Mouse (Mus musculus) liver, embryonic 15.5 days (tissue): ENCODE data around the gene Igfbp3. TPM values are rescaled to one million over a fixed set of nuclear protein-coding genes. Genes with fewer than 3 reads are reported as not detected.
A peak's percentile ranks its signal among the peaks of the same experiment; 100 is the strongest.

Experiments used
- ATAC-seq: fragments of 200-750 bp; cut with Nextera tagmentation; 2 replicates; pipeline ENCODE4 v1.8.0; 2017; ENCODE audit warnings: moderate number of reproducible peaks, mild to moderate bottlenecking, moderate library complexity; ENCODE audit not compliant: insufficient read depth
- H3K27ac ChIP-seq: fragments of 300-500 bp; sonication (generic); replicated peaks from 2 replicates; pipeline ENCODE4 v1.5.1; 2015; ENCODE audit warnings: mild to moderate bottlenecking, inconsistent platforms
- H3K27me3 ChIP-seq: fragments of 300-500 bp; sonication (generic); 2 replicates; pipeline ENCODE4 v1.6.1; 2015; ENCODE audit warnings: mild to moderate bottlenecking, inconsistent platforms
- H3K36me3 ChIP-seq: fragments of 300-500 bp; sonication (generic); replicated peaks from 2 replicates; pipeline ENCODE4 v1.6.1; 2015; ENCODE audit warnings: moderate library complexity, mild to moderate bottlenecking, inconsistent platforms
- H3K4me1 ChIP-seq: fragments of 300-500 bp; sonication (generic); replicated peaks from 2 replicates; pipeline ENCODE4 v1.6.1; 2015; ENCODE audit warnings: inconsistent platforms
- H3K4me2 ChIP-seq: fragments of 300-500 bp; sonication (generic); 2 replicates; pipeline ENCODE4 v1.6.1; 2015; ENCODE audit warnings: moderate library complexity, mild to moderate bottlenecking, inconsistent platforms
- H3K4me3 ChIP-seq: fragments of 300-500 bp; sonication (generic); replicated peaks from 2 replicates; pipeline ENCODE4 v1.5.1; 2015; ENCODE audit warnings: mild to moderate bottlenecking, inconsistent platforms
- H3K9ac ChIP-seq: fragments of 300-500 bp; sonication (generic); 2 replicates; pipeline ENCODE4 v1.6.1; 2015; ENCODE audit warnings: moderate library complexity, mild to moderate bottlenecking, inconsistent platforms
- H3K9me3 ChIP-seq: fragments of 300-500 bp; sonication (generic); replicated peaks from 2 replicates; pipeline ENCODE4 v1.6.1; 2016; ENCODE audit warnings: inconsistent platforms
- WGBS: fragments of 180-500 bp; shearing (Covaris S2); methylation state at CpG from one replicate; pipeline ENCODE4 v1.1.7; 2015; ENCODE audit warnings: mixed read lengths; ENCODE audit not compliant: insufficient replicate concordance; 5-methylcytosine and 5-hydroxymethylcytosine counted together
- polyA plus RNA-seq: library from polyadenylated mRNA; unstranded; fragments of >200 nt; fragmentation: Nextera tagmentation; extraction: Ambion mirVana; gene quantifications from 2 replicates; pipeline ENCODE4 v1.2.1, GENCODE M21; 2015

Gene Igfbp3
- polyA plus RNA-seq, 1 experiment from 2014 or later = 18.9 TPM

DNA sequence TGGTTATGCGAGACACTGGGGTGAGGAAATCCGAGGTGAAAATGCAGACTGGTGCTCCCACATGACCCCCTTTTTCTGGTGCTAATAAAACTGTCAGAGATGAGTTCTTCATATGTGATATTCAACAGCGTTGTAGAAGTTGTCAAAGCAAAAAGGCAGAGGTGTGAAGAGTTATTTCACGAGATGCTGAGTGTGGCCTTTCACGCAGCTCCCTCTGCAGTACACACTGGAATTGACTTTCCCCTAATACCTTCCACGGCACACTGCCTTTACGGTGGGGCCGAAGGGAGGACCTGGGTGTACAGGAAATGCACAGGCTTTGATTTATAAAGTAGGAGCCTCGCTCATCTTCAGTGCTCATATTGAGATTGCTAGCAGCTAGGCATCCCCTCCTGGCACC, 20.6 kb downstream of the Igfbp3 start:
- no peak overlapping the region for H3K9ac ChIP-seq
- H3K36me3 ChIP-seq = no peaks in the 10 kb centered on the region
- no peak for ATAC-seq
- H3K4me2 ChIP-seq = no peak overlapping the region
- no peak overlapping the region for H3K4me3 ChIP-seq
- no peaks in the 10 kb centered on the region for H3K9me3 ChIP-seq
- 52% methylated on average over 9 of the region's 9 CpGs for WGBS
- no peaks in the 10 kb centered on the region for H3K27me3 ChIP-seq
- H3K27ac ChIP-seq = peak overlapping the region; percentile 59; the same call in 1 of the 2 replicates
- H3K4me1 ChIP-seq = peaks cover 2% of the 10 kb centered on the region

DNA sequence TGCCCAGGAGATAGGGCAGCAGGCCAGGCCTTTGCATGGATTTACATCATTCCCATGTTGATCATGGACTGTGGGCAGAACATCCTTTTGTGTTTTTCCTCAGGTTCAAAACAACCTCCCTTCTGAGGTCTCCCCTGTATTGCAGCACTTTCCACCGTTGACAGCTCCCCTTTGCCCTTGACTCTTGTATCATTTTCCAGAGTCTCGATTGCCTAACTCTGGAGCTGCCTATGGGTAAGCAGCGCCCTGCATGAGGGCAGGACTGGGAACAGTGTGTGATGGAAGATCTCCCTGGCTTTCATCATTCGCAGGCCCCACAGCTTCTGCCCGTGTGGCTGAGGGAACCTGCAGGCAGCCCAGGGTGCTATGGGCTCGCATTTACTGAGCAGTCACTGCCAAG, 21.0 kb downstream of the Igfbp3 start:
- Histone ChIP-seq H3K27ac (peak overlapping the region; percentile 59; the same call in 1 of the 2 replicates), H3K36me3 (no peaks in the 10 kb centered on the region), H3K4me3 (no peak overlapping the region), H3K4me1 (peaks cover 2% of the 10 kb centered on the region), H3K27me3 (no peaks in the 10 kb centered on the region), H3K4me2 (no peak overlapping the region), H3K9ac (no peak overlapping the region), H3K9me3 (no peaks in the 10 kb centered on the region)
- ATAC-seq = peak; percentile 64
- 34% methylated on average over 6 of the region's 6 CpGs for WGBS

DNA sequence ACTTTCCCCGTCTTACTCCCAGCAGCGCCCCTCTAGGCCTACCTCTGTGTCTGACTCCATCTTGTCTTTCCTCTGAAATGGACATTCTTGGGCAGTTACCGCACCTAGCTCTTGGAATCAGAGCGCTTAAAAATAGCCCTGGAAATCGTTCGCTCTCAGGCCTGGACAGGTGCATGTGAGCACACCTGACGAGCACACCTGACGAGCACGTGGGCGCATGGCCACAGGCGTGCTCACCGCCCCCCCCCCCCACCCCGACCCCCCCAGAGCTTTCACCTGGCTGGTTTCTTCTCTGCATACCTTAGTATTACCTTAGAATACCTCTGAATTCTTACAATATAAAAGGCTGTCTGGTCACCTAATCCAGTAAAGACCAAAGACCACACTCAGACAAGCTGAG, 25.3 kb downstream of the Igfbp3 start, which contains the start of gene Gm11985:
Gm11985 (minus strand) TSS at position 101 of the 400 bp plus-strand sequence.
- no peaks in the 10 kb centered on the region for H3K9me3 ChIP-seq
- H3K4me2 ChIP-seq = no peak within 1 kb of the TSS
- H3K4me1 ChIP-seq = peaks cover 2% of the 10 kb centered on the region; the same call in 1 of the 2 replicates
- no peak within 1 kb of the TSS for H3K4me3 ChIP-seq
- no peaks in the 10 kb centered on the region for H3K27me3 ChIP-seq
- H3K9ac ChIP-seq = no peak within 1 kb of the TSS
- 72% methylated on average over 13 of the region's 13 CpGs for WGBS
- ATAC-seq = no peak
- H3K36me3 ChIP-seq = no peaks in the 10 kb centered on the region
- H3K27ac ChIP-seq = no peak within 1 kb of the TSS

DNA sequence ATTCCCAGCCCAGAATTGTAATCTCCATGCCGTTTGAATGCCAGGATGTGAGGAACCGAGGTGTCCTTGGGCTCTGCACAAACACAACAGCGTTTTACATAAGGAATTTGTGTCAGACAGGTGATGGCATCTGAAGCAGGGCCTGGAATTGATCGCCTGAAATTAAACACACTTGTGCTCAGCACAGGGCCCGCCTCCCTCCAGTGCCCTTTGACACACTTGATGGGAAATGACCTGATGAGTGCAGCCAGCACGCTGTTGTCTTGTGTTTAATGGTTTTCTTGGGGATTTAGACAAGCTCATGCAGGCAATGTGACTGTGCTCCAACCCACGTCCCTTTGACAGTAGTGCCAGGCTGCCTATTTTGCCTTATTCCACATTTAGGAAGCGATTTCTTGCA, 26.3 kb downstream of the Igfbp3 start:
- no peak for ATAC-seq
- no peak overlapping the region for H3K4me2 ChIP-seq
- no peak overlapping the region for H3K4me3 ChIP-seq
- no peak overlapping the region for H3K27ac ChIP-seq
- H3K36me3 ChIP-seq = no peaks in the 10 kb centered on the region
- H3K4me1 ChIP-seq = no peaks in the 10 kb centered on the region; the same call in 1 of the 2 replicates
- H3K9me3 ChIP-seq = no peaks in the 10 kb centered on the region
- no peak overlapping the region for H3K9ac ChIP-seq
- 39% methylated on average over 8 of the region's 8 CpGs for WGBS
- no peaks in the 10 kb centered on the region for H3K27me3 ChIP-seq

DNA sequence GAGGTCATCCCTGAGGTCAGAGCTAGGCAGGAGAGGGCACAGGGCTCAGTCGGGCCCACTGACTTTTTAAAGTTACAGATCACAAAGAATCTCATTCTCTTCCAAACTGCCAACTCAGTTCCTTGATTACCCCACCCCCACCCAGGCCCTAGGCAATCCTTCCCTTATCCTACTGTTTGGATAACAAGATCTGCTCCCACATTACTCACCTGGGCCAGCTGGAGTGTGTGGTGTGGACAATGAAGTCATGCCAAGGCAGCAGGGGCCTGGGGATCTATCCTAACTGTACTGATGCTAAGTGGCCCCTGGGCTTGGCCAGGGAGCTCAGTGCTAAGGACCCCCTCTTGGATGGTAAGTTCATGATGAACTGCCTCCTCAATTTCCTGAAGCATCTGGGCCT, 29.3 kb downstream of the Igfbp3 start:
- Histone ChIP-seq H3K9me3 (no peaks in the 10 kb centered on the region), H3K36me3 (no peaks in the 10 kb centered on the region), H3K4me2 (no peak overlapping the region), H3K27me3 (no peaks in the 10 kb centered on the region), H3K4me3 (no peak overlapping the region), H3K9ac (no peak overlapping the region), H3K4me1 (no peaks in the 10 kb centered on the region), H3K27ac (no peak overlapping the region)
- 32% methylated on average over 1 of the region's 1 CpGs for WGBS
- ATAC-seq = no peak

DNA sequence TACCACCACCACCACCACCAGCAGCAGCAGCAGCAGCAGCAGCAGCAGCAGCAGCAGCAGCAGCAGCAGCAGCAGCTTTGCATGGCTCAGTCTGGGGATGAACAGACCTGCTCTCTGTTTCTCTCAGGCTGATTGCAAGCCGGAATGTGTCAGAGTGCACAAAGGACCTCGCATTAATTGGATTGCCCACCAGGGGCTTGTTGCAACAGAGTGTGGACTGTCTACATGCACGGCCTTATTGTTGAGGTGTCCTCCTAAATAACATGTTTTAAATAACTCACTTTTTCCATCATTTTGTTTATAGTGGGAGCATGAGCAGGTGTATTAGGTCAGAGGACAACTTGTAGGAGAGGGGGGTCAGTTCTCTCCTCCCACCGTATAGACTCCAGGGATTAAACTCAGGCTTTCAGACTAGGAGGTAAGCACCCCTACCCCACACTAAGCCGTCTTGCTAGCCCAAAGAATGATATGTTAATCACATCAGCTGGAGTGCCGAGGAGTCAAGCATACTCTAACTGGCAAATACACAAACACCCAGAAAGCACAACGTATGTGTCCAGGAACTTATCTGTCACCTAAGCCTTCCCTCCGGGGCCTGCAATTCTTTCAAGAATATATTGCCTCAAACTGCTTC, 31.2 kb downstream of the Igfbp3 start:
- 56% methylated on average over 8 of the region's 8 CpGs for WGBS

DNA sequence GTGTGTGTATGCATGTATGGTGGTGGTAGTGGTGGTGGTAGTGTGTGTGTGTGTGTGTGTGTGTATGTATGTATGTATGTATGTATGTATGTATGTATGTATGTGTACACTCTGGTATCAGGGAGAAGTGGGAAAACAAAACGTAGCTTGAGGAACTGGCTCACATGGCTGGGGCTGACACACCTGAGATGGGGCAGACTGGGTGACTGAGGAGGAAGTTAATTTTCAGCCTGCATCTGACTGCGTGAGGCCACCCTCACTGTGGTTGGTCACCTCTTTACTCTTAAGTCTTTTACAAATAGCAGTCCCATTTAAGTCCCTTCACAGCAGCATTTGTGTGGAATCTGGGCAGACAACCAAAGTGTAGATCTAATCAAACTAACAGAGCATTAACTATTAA, 34.4 kb downstream of the Igfbp3 start:
- no peaks in the 10 kb centered on the region for H3K36me3 ChIP-seq
- no peak overlapping the region for H3K27ac ChIP-seq
- H3K27me3 ChIP-seq = no peaks in the 10 kb centered on the region
- H3K4me2 ChIP-seq = no peak overlapping the region
- no peak overlapping the region for H3K9ac ChIP-seq
- 46% methylated on average over 2 of the region's 2 CpGs for WGBS
- no peaks in the 10 kb centered on the region for H3K4me1 ChIP-seq
- H3K4me3 ChIP-seq = no peak overlapping the region
- no peaks in the 10 kb centered on the region for H3K9me3 ChIP-seq
- no peak for ATAC-seq

More for the DNA sequence above, 31.2 kb downstream of the Igfbp3 start:
- Histone ChIP-seq H3K27me3 (no peaks in the 10 kb centered on the region), H3K4me2 (no peak overlapping the region), H3K36me3 (no peaks in the 10 kb centered on the region), H3K27ac (no peak overlapping the region), H3K9ac (no peak overlapping the region), H3K4me1 (no peaks in the 10 kb centered on the region), H3K9me3 (no peaks in the 10 kb centered on the region), H3K4me3 (no peak overlapping the region)
- no peak for ATAC-seq

DNA sequence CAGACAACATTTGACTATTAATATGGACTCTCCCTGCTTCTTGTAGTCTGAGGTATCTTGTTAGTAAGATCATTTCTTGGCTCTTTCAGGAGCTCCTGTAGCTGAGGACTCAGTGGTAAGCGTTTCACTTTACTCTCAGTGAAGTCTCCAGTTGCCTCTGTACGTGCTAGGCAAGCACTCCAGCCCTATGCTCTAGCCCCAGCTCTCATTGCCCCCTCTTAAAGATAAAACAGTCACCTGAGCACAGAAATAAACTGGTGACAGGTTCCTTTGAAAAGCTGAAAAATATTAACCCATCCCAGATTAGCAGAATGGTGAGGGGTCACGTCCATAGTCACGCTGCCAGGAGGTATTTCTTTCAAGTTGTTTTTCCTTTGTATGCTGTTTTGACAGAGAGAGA, 35.0 kb downstream of the Igfbp3 start:
- H3K9ac ChIP-seq = no peak overlapping the region
- no peak for ATAC-seq
- H3K27ac ChIP-seq = no peak overlapping the region
- H3K27me3 ChIP-seq = no peaks in the 10 kb centered on the region
- H3K4me3 ChIP-seq = no peak overlapping the region
- no peak overlapping the region for H3K4me2 ChIP-seq
- WGBS = 49% methylated on average over 4 of the region's 4 CpGs
- H3K9me3 ChIP-seq = no peaks in the 10 kb centered on the region
- H3K4me1 ChIP-seq = no peaks in the 10 kb centered on the region
- no peaks in the 10 kb centered on the region for H3K36me3 ChIP-seq

DNA sequence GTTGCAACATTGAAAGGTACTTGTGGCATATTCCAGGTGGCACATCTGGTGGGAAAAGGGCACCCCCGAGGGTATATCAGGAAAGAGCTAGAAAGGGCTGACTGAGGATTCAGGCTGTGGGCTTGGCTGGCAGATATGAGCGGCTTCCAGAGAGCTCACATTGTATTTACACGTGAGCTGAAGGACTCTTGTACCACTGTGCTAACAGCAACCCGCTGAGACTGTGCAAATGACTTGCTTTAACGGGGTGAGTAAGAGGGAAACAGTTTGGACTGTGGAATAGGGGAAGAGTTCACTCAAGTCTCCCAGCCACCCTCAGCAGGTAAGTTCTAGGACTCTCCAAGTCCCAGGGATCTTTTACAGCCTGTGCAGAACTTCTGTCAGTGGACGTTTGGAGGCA, 40.1 kb downstream of the Igfbp3 start:
- no peak for ATAC-seq
- Histone ChIP-seq H3K4me1 (no peaks in the 10 kb centered on the region), H3K36me3 (no peaks in the 10 kb centered on the region), H3K4me3 (no peak overlapping the region), H3K4me2 (no peak overlapping the region), H3K9me3 (no peaks in the 10 kb centered on the region), H3K27me3 (no peaks in the 10 kb centered on the region), H3K9ac (no peak overlapping the region), H3K27ac (no peak overlapping the region)
- WGBS = 51% methylated on average over 6 of the region's 6 CpGs

DNA sequence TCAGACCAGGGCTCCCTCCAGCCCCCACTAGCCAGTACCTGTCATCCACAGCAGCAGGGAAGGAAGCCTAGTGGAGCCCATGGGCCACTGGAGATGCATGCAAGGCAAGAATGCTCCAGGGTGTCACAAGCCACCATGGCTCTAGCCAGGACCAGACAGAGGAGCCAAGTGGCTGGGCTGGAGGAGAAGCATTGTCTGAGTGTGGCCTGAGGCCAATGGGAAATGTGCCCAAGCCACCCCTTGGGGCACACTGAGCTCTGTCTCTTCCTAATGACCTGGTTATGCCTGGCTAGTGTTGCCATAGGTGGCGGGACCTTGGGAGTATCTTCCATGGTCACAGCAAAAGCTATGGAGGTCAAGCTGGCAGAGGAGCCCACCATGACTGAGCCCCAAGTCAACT, 44.1 kb downstream of the Igfbp3 start:
- 64% methylated on average over 1 of the region's 1 CpGs for WGBS
- no peak overlapping the region for H3K4me2 ChIP-seq
- ATAC-seq = no peak

DNA sequence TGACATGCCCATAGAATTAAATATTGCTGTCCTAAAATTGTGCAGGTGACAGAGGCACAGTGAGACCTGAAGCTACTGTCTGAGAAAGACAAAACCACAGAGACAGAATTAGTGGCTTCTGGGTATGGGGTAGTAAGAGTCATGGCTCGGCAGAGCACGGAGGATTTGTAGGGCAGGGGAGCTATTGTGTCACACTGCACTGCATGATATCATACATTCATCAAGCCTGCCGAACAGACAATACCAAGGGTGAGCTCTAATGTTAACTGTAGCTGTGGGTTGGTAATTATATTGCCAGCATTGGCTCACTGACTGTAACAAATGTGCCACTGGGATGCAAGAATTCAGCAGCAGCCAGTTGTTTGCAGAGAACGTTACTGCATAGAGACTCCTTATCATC, 49.3 kb downstream of the Igfbp3 start:
- H3K4me1 ChIP-seq = peaks cover 14% of the 10 kb centered on the region
- no peaks in the 10 kb centered on the region for H3K27me3 ChIP-seq
- 57% methylated on average over 4 of the region's 4 CpGs for WGBS
- no peaks in the 10 kb centered on the region for H3K9me3 ChIP-seq
- H3K36me3 ChIP-seq = no peaks in the 10 kb centered on the region
- no peak overlapping the region for H3K4me2 ChIP-seq
- no peak overlapping the region for H3K9ac ChIP-seq
- H3K27ac ChIP-seq = no peak overlapping the region
- no peak for ATAC-seq
- H3K4me3 ChIP-seq = no peak overlapping the region

More for the DNA sequence above, 44.1 kb downstream of the Igfbp3 start:
- Histone ChIP-seq H3K27me3 (no peaks in the 10 kb centered on the region), H3K9me3 (no peaks in the 10 kb centered on the region), H3K9ac (no peak overlapping the region), H3K4me1 (no peaks in the 10 kb centered on the region), H3K36me3 (no peaks in the 10 kb centered on the region), H3K27ac (no peak overlapping the region), H3K4me3 (no peak overlapping the region)
